Mouse (Mus musculus) stomach, embryonic 14.5 days (tissue): Measurements from ENCODE around the gene Robo1. TPM values are rescaled to one million over a fixed set of nuclear protein-coding genes. Genes with fewer than 3 reads are reported as not detected.

Experiments used
- ATAC-seq: fragments of 200-750 bp; cut with Nextera tagmentation; 2 replicates; pipeline ENCODE4 v1.8.0; 2017; ENCODE audit warnings: low read depth, moderate TSS enrichment; ENCODE audit not compliant: insufficient number of reproducible peaks, insufficient read depth, low FRiP score
- H3K27ac ChIP-seq: fragments of 300-500 bp; sonication (generic); 2 replicates; pipeline ENCODE4 v1.5.1; 2014; ENCODE audit warnings: mild to moderate bottlenecking, low read length, moderate library complexity, mixed read lengths
- H3K27me3 ChIP-seq: fragments of 300-500 bp; sonication (generic); 2 replicates; pipeline ENCODE4 v1.6.1; 2014; ENCODE audit warnings: low read length, control low read depth, mixed read lengths; ENCODE audit not compliant: control insufficient read depth, insufficient read depth
- H3K36me3 ChIP-seq: fragments of 300-500 bp; sonication (generic); 2 replicates; pipeline ENCODE4 v1.6.1; 2014; ENCODE audit warnings: mild to moderate bottlenecking, control low read depth, low read length, moderate library complexity, mixed read lengths; ENCODE audit not compliant: control insufficient read depth, insufficient read depth
- H3K4me1 ChIP-seq: fragments of 300-500 bp; sonication (generic); 2 replicates; pipeline ENCODE4 v1.6.1; 2014; ENCODE audit warnings: low read length, control low read depth, mixed read lengths; ENCODE audit not compliant: control insufficient read depth, insufficient read depth
- H3K4me2 ChIP-seq: fragments of 300-500 bp; sonication (generic); replicated peaks from 2 replicates; pipeline ENCODE4 v1.6.1; 2014; ENCODE audit warnings: low read depth, low read length, control low read depth
- H3K4me3 ChIP-seq: fragments of 300-500 bp; sonication (generic); 2 replicates; pipeline ENCODE4 v1.5.1; 2014; ENCODE audit warnings: low read depth, low read length, control low read depth
- H3K9ac ChIP-seq: fragments of 300-500 bp; sonication (generic); replicated peaks from 2 replicates; pipeline ENCODE4 v1.6.1; 2014; ENCODE audit warnings: low read depth, mild to moderate bottlenecking, control low read depth, low read length, moderate library complexity, mixed read lengths
- H3K9me3 ChIP-seq: fragments of 300-500 bp; sonication (generic); 2 replicates; pipeline ENCODE4 v1.6.1; 2016; ENCODE audit warnings: low read depth, low read length, control low read depth; ENCODE audit not compliant: control insufficient read depth
- WGBS: fragments of 180-500 bp; shearing (Covaris S2); extraction: QIAGEN DNeasy Blood & Tissue Kit; methylation state at CpG from one replicate; pipeline ENCODE4 v1.1.7; 2014; 5-methylcytosine and 5-hydroxymethylcytosine counted together
- polyA plus RNA-seq: library from polyadenylated mRNA; unstranded; fragments of >200 nt; fragmentation: Nextera tagmentation; extraction: Ambion mirVana; gene quantifications from 2 replicates; pipeline ENCODE4 v1.2.1, GENCODE M21; 2014

Robo1 gene
- polyA plus RNA-seq, 1 experiment from 2014 or later: 37.5 TPM

DNA sequence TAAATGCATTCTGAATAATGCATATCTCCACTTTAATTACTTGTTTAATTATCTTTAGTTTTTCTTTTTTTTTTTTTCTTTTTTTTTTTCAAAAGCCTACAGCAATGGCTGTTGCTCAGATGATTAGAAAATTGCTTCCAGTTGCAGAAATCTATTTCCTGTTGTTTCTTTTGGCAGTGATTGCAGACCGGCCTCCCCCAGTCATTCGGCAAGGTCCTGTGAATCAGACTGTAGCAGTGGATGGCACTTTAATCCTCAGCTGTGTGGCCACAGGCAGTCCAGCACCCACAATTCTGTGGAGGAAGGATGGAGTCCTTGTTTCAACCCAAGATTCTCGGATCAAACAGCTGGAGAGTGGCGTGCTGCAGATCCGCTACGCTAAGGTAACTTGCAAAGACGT is 661.9 kb downstream of the Robo1 start:
- no peak overlapping the region for H3K4me2 ChIP-seq
- no peaks in the 10 kb centered on the region for H3K9me3 ChIP-seq
- H3K27me3 ChIP-seq: no peaks in the 10 kb centered on the region
- H3K9ac ChIP-seq: no peak overlapping the region
- 90% methylated on average over 7 of the region's 7 CpGs for WGBS
- H3K36me3 ChIP-seq: peaks cover 3% of the 10 kb centered on the region; the same call in 1 of the 2 replicates
- no peak overlapping the region for H3K4me3 ChIP-seq
- H3K4me1 ChIP-seq: no peaks in the 10 kb centered on the region
- ATAC-seq: no peak
- no peak overlapping the region for H3K27ac ChIP-seq

GRCm38 (mm10) chr16:72973685-72974084 is 665.6 kb downstream of the Robo1 start:
- H3K27ac ChIP-seq: no peak overlapping the region
- no peak overlapping the region for H3K4me3 ChIP-seq
- no peak overlapping the region for H3K9ac ChIP-seq
- peaks cover 3% of the 10 kb centered on the region; the same call in 1 of the 2 replicates for H3K36me3 ChIP-seq
- H3K4me2 ChIP-seq: no peak overlapping the region
- H3K9me3 ChIP-seq: no peaks in the 10 kb centered on the region
- H3K4me1 ChIP-seq: no peaks in the 10 kb centered on the region
- no peaks in the 10 kb centered on the region for H3K27me3 ChIP-seq
- peak; percentile 88; the same call in 1 of the 2 replicates for ATAC-seq
- 67% methylated on average over 6 of the region's 6 CpGs for WGBS

- no peak for ATAC-seq
- Histone ChIP-seq H3K4me3 (no peak overlapping the region), H3K4me2 (no peak overlapping the region), H3K4me1 (no peaks in the 10 kb centered on the region), H3K9me3 (no peaks in the 10 kb centered on the region), H3K27ac (no peak overlapping the region), H3K36me3 (peaks cover 3% of the 10 kb centered on the region; the same call in 1 of the 2 replicates), H3K9ac (no peak overlapping the region), H3K27me3 (no peaks in the 10 kb centered on the region)
- WGBS: 92% methylated on average over 4 of the region's 4 CpGs
These were observed 666.6 kb downstream of the Robo1 start for GRCm38 (mm10) chr16:72974681-72975080.

DNA sequence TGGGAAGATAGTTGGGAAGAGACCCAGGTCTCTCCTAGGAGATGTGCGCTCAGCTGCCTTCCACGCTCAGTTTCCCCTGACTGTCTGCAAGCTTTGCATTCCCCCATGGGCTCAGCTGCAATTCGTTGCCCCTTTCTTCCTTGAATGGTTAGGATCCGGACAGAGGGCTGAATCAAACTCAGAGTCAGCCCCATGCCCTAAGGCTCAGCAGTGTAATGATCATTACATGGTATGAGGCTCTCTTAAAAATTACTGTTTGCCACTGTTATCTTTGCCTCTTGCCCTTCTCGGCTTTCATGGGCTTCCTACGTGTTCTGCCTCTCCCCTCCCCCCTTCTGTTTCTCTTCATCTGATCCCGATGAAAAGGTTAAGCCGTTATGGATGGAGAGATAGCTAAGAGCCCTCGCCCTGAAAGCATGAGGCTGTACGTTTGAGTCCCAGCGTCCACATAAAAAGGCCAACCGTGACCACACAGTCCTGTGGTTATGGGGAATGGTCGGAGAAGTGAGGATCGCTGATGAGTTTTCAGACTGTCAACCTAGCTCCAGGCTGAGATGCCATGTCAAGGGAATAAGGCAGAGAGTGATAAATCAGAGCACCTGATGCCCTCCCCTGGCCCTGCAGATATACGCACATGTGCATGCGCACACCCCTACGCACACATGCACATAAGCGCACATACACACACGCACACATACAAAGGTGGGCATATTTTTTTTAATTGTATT is 668.9 kb downstream of the Robo1 start:
- Histone ChIP-seq H3K27ac (no peak overlapping the region), H3K4me3 (no peak overlapping the region), H3K4me1 (no peaks in the 10 kb centered on the region), H3K4me2 (no peak overlapping the region), H3K9me3 (no peaks in the 10 kb centered on the region), H3K36me3 (peaks cover under 1% of the 10 kb centered on the region; the same call in 1 of the 2 replicates), H3K27me3 (no peaks in the 10 kb centered on the region), H3K9ac (no peak overlapping the region)
- 64% methylated on average over 19 of the region's 19 CpGs for WGBS
- no peak for ATAC-seq

- Histone ChIP-seq H3K27me3 (no peaks in the 10 kb centered on the region), H3K9me3 (no peaks in the 10 kb centered on the region), H3K9ac (no peak overlapping the region), H3K4me2 (no peak overlapping the region), H3K4me3 (no peak overlapping the region), H3K4me1 (no peaks in the 10 kb centered on the region), H3K36me3 (no peaks in the 10 kb centered on the region; the same call in 1 of the 2 replicates), H3K27ac (no peak overlapping the region)
- WGBS: 28% methylated on average over 8 of the region's 8 CpGs
- ATAC-seq: no peak; the same call in 1 of the 2 replicates
These were observed 671.5 kb downstream of the Robo1 start for GRCm38 (mm10) chr16:72979407-72980219.

DNA sequence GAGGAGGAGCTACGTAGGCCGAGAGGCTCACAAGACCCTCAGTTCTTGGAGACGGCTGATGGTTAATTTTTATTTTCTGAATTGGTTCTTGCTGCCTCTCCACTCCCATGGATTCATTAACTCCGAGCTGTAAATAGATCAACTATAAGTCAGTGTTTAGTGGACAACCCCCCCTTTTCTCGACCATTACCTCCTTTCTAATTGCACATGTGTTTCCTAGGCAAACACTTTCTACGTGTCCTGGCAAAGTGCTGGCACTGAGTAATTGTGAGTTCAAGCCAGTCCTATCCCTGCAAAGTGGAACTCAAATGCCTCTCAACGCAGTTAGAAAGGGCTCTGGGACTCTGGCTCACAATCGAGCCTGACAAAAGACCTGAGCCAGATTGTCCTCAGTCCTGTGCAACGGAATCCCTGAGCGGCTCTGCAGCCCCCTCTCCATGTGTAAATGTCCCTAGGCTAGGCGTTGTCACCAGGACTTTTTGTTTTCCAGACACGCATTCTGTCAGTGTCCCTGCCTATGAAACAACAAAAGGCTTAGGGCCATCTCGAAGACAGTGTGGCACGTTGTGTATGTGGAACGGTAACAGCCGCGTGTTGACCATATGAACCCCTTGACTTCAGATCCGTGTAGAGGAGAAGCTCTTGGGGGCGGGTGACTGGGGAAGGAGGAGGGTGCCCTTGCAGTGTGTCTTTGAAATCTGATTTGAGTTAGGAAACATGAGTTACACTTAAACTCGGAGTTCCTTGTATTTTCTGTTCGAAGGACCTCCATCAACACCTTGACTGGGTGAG is 682.5 kb downstream of the Robo1 start:
- H3K9me3 ChIP-seq: no peaks in the 10 kb centered on the region
- no peak overlapping the region for H3K9ac ChIP-seq
- 86% methylated on average over 21 of the region's 21 CpGs for WGBS
- no peak overlapping the region for H3K4me2 ChIP-seq
- ATAC-seq: no peak
- H3K36me3 ChIP-seq: no peaks in the 10 kb centered on the region; the same call in 1 of the 2 replicates
- no peak overlapping the region for H3K27ac ChIP-seq
- no peak overlapping the region for H3K4me3 ChIP-seq
- H3K27me3 ChIP-seq: no peaks in the 10 kb centered on the region
- no peaks in the 10 kb centered on the region for H3K4me1 ChIP-seq

GRCm38 (mm10) chr16:72993189-72993588 is 685.1 kb downstream of the Robo1 start:
- no peak overlapping the region for H3K4me3 ChIP-seq
- H3K4me2 ChIP-seq: no peak overlapping the region
- H3K27me3 ChIP-seq: no peaks in the 10 kb centered on the region
- peaks cover 3% of the 10 kb centered on the region; the same call in 1 of the 2 replicates for H3K36me3 ChIP-seq
- ATAC-seq: peak; percentile 69
- H3K27ac ChIP-seq: no peak overlapping the region
- no peaks in the 10 kb centered on the region for H3K9me3 ChIP-seq
- WGBS: 24% methylated on average over 8 of the region's 8 CpGs
- no peak overlapping the region for H3K9ac ChIP-seq
- H3K4me1 ChIP-seq: no peaks in the 10 kb centered on the region

- Histone ChIP-seq H3K4me3 (no peak overlapping the region), H3K27me3 (no peaks in the 10 kb centered on the region), H3K4me2 (no peak overlapping the region), H3K4me1 (no peaks in the 10 kb centered on the region), H3K36me3 (peaks cover 3% of the 10 kb centered on the region; the same call in 1 of the 2 replicates), H3K27ac (no peak overlapping the region), H3K9ac (no peak overlapping the region), H3K9me3 (no peaks in the 10 kb centered on the region)
- 45% methylated on average over 10 of the region's 10 CpGs for WGBS
- ATAC-seq: 0 out of 2 replicates have a peak, but pooled peaks have one; percentile 43
These were observed 685.5 kb downstream of the Robo1 start for GRCm38 (mm10) chr16:72993594-72993993.
